Mouse (Mus musculus) testis, adult 2 months (tissue): ENCODE data around the gene Il17rd.

Experiments
- CTCF ChIP-seq: fragments of 200-500 bp; IDR thresholded peaks from 2 replicates; pipeline ENCODE4 v1.5.1; 2012; ENCODE audit warnings: low read depth, mild to moderate bottlenecking, inconsistent platforms, low read length, moderate library complexity; ENCODE audit not compliant: control insufficient read depth, insufficient read depth, insufficient replicate concordance
- POLR2A ChIP-seq: fragments of 200-500 bp; IDR thresholded peaks from 2 replicates; pipeline ENCODE4 v1.6.1; 2012; ENCODE audit warnings: low read depth, mild to moderate bottlenecking, inconsistent platforms, low read length, moderate library complexity; ENCODE audit not compliant: control insufficient read depth

DNA sequence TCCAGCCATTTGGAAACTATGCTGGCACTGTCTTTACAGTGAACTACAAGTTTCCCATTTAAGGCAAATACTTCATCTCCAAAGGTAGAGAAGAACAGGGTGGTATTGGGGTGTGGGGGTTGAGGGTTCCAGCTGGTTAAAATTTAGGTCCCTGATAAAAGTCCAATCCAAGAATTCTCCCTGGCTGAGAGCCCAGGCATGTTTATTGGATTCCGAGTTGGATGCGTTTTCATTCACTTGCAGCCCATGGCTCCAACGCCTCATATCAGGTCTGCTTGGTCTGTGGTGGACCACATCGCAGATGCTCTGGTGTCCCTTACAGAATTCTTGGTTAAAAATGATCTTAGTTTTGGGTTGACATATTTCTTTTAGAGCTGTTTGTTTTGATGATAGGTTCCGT, 4.7 kb downstream of the Il17rd start:
- TF ChIP-seq CTCF, result no peak
- TF ChIP-seq POLR2A, result no peak
